Mouse (Mus musculus): ENCODE results near the gene Stxbp1. TPM values are rescaled to one million over a fixed set of nuclear protein-coding genes. Genes with fewer than 3 reads are reported as not detected.

Stxbp1 gene
- polyA plus RNA-seq, 1 experiment from 2014 or later = 192 TPM

DNA sequence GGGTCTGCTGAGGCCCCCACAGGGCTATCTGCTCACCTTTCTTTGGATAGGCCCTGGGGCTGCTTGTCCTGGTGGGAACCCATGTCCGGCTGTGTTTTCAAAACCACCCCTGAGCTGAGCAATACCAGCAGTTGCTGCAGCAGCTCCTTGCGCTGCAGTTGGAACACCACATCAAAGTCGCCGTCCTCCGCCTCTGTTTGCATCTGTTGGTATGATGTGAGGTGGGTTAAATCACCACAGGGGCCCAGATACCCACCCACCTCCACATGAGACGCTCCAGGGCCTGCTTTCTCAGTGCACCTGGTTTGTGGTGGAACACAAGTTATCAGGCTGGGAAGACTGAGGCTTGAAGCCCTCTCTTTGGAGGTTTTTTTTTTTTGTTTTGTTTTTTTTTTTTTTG lies 69.0 kb downstream of the Stxbp1 start:
- H3K9me3 ChIP-seq = no peaks in the 10 kb centered on the region
- peaks cover 18% of the 10 kb centered on the region for H3K4me1 ChIP-seq (replicated peaks)
- H3K36me3 ChIP-seq = no peaks in the 10 kb centered on the region
- no peak overlapping the region for H3K9ac ChIP-seq
- no peaks in the 10 kb centered on the region for H3K27me3 ChIP-seq
- no peak overlapping the region for H3K27ac ChIP-seq (replicated peaks)
- no peak overlapping the region for H3K4me2 ChIP-seq
- no peak overlapping the region for H3K4me3 ChIP-seq
- ATAC-seq (ENCODE audit: low read depth) = no peak
- 91% methylated on average over 6 of the region's 6 CpGs for WGBS

DNA sequence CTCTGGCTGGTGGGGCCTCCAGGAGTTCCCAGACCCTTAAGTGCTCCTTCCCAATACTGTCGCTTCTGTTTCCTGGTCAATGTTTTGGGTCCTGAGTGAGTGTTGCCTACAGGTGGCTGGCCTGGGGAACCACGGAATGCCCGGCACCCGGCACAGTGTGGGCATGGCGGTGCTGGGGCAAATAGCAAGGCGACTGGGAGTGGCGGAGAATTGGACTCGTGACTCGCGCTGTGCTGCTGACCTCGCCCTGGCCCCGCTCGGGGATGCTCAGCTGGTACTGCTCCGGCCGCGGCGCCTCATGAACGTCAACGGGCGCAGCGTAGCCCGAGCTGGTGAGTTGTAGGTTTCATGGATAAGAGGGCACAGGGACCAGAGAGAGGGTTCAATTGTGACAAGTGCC lies 70.9 kb downstream of the Stxbp1 start:
- WGBS = 17% methylated on average over 22 of the region's 22 CpGs
- H3K9ac ChIP-seq = peak overlapping the region; percentile 60
- ATAC-seq (ENCODE audit: low read depth) = 0 out of 2 replicates have a peak, but pooled peaks have one; percentile 4

DNA sequence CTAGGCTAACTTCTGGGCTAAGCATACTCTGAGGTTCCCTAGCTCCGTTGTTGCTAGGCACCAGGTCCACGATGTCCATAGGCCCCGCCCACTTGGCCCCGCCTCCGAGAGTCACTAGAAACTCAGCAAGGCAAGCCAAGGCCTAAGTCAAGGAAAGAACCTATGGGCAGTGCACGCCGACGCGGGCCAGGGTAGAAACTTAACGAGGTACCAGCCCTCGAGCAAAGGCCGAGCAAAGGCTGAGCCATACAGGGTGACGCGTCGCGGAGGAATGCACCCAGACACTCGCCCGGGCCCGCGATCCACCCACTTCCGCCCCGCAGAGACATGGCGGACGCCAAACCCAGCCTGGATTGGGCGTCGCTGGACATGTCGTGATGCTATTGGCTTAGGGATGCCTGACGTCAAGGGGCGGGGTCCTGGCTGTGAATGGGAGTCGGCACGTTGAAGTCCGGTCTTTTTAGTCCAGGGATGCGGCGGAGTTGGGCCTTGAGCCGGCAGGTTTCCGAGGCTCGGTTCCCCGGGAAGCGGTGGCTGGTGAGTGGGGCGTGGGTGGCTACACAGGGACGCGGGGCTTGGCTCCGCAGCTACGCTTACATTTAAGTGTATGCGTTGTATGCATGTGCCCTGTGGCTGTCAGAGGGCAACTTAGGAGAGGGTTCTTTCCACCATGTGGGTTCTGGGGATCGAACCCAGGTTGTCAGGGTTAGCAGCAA lies 71.5 kb downstream of the Stxbp1 start, which contains the start of the genes Ttc16 and Ptrh1:
Ttc16 (minus strand) TSS at position 275 of the 716 bp plus-strand sequence.
Ptrh1 (plus strand) TSS at position 428 of the 716 bp plus-strand sequence.
- peak within 1 kb of the TSS; percentile 64 for H3K4me2 ChIP-seq
- peak; percentile 98 for ATAC-seq (ENCODE audit: low read depth)
- H3K9ac ChIP-seq = peak within 1 kb of the TSS; percentile 60
- peaks cover 18% of the 10 kb centered on the region for H3K4me1 ChIP-seq (replicated peaks)
- no peaks in the 10 kb centered on the region for H3K27me3 ChIP-seq
- H3K27ac ChIP-seq (replicated peaks) = peak within 1 kb of the TSS; percentile 57
- no peaks in the 10 kb centered on the region for H3K9me3 ChIP-seq
- H3K4me3 ChIP-seq = peak within 1 kb of the TSS; percentile 59
- under 1% methylated on average over 46 of the region's 46 CpGs for WGBS
- H3K36me3 ChIP-seq = no peaks in the 10 kb centered on the region

More for the DNA sequence above, 70.9 kb downstream of the Stxbp1 start:
- H3K4me2 ChIP-seq = peak overlapping the region; percentile 64
- no peaks in the 10 kb centered on the region for H3K9me3 ChIP-seq
- peak overlapping the region; percentile 59 for H3K4me3 ChIP-seq
- H3K27ac ChIP-seq (replicated peaks) = no peak overlapping the region
- H3K4me1 ChIP-seq (replicated peaks) = peaks cover 18% of the 10 kb centered on the region
- no peaks in the 10 kb centered on the region for H3K36me3 ChIP-seq
- H3K27me3 ChIP-seq = no peaks in the 10 kb centered on the region

DNA sequence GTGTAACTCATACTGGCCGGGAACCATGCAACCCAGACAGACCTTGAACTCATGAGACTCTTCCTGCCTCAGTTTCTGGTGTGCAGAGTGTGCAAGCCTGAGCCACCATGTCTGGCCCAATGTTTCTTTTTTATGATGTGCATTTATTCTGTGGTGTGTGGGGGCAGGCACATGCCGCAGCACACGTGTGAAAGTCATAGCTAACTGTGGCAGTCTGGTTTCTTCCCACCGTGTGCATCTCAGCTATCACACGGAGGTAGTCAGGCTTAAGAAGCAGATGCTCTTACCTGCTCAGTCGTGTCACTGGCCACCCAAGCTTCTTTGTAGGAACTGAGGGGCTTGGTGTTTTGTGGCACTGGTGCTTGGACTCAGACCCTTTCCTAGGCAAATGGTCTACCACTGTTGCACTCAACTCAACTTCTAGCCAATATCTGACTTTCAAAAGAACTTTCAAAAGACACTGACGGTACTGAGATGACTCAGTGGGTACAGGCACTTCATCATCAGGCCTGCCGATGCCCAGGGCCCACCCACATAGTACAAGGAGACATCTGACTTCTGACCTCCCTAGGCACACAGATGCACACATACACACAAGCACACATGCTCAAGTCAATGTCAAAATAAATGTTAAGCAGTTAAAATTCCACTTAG lies 74.3 kb downstream of the Stxbp1 start:
- no peaks in the 10 kb centered on the region for H3K36me3 ChIP-seq
- H3K9ac ChIP-seq = no peak overlapping the region
- WGBS = 84% methylated on average over 8 of the region's 8 CpGs
- H3K4me3 ChIP-seq = no peak overlapping the region
- H3K4me2 ChIP-seq = no peak overlapping the region
- H3K27ac ChIP-seq (replicated peaks) = no peak overlapping the region
- H3K4me1 ChIP-seq (replicated peaks) = peaks cover 21% of the 10 kb centered on the region
- no peaks in the 10 kb centered on the region for H3K9me3 ChIP-seq
- ATAC-seq (ENCODE audit: low read depth) = no peak
- H3K27me3 ChIP-seq = no peaks in the 10 kb centered on the region

DNA sequence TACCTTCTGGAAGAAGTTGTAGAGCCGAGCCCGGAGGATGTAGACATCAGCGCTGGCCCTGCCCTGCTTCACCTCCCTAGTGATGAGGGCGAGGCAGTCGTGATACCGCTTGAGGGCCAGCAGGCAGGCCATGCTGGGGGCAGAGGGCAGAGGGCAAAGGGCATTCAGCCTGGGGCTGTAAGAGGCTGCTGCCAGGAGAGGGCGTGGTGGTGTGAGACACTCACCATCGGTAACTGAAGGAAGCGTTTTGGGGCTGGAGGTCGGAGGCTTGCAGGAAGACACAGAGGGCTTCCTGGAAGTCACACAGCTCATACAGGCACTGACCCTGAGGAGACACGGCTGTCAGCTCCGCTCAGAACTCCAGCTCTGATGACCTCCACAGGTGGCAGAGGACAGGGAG lies 75.2 kb downstream of the Stxbp1 start:
- 36% methylated on average over 12 of the region's 12 CpGs for WGBS
- ATAC-seq (ENCODE audit: low read depth) = no peak
- Histone ChIP-seq H3K9ac (no peak overlapping the region), H3K27me3 (no peaks in the 10 kb centered on the region), H3K4me1 (replicated peaks) (peaks cover 28% of the 10 kb centered on the region), H3K9me3 (no peaks in the 10 kb centered on the region), H3K4me2 (no peak overlapping the region), H3K27ac (replicated peaks) (no peak overlapping the region), H3K4me3 (no peak overlapping the region), H3K36me3 (no peaks in the 10 kb centered on the region)

DNA sequence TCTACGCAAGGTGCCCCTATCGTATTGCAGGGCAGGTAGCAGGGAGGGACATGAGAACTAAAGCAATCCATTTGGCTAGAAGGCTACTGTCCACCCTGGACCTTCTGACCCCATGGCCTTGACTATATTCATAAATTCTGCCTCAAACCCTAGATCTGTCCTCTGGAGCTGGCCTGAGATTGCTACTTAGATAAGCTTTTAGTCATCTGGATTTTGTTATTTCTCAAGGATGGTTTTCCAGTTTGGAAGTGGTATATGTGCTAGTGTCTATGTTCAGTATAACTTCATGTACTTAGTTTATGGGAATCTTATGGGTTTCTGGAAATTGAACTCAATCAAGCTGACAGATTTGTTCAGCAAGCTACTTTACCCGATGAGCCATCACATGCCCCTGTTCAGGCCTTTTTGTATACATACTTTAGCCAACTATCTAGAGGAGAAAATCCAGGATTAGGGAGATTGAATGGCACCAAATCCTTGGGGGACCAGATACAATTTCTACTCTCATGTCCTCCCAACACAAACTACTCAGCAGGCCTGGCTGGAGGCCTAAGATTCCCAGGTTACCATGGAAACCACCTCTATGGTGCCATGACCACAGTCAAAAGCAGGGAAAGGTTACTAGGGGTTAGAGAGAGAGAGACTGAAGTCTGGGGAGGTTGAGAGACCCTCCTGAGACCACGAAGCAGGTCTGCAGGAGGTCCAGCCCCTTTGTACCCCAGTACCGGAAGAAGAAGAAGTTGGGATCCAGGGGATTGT lies 77.5 kb downstream of the Stxbp1 start:
- WGBS = 83% methylated on average over 5 of the region's 5 CpGs

DNA sequence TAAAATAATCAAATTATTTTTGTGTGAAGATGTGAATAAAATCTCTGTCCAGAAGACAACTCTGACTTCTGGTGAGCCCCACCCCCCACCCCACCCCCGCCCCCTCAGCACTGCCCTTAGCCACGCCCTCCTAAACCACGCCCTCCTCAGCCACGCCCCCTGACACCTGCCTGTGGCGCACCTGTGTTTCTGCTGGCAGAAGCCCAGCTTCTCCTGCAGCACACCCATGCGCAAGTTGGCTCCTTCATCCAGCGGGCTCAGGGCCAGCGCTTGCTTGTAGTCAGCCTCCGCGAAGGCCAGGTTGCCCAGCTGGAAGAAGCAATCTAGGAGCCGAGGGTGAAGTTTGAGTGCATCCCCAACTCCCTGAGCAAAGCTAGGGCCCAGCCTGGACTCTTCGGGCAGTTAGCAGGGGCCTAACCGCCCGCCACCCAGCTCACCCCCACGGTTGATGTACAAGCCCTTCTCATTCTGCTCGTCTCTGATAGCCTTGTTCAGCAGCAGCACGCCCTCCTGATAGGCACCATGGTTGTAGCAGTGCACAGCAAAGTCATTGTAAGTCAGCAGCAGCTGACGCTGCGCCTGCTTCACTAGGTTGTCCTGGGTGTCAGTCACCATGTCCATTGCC lies 78.3 kb downstream of the Stxbp1 start:
- Histone ChIP-seq H3K9ac (no peak overlapping the region), H3K4me2 (no peak overlapping the region), H3K27ac (replicated peaks) (no peak overlapping the region), H3K36me3 (peaks cover under 1% of the 10 kb centered on the region; the same call in 1 of the 2 replicates), H3K9me3 (no peaks in the 10 kb centered on the region), H3K4me1 (replicated peaks) (peaks cover 11% of the 10 kb centered on the region), H3K4me3 (no peak overlapping the region), H3K27me3 (no peaks in the 10 kb centered on the region)
- no peak for ATAC-seq (ENCODE audit: low read depth)
- 63% methylated on average over 19 of the region's 19 CpGs for WGBS

More for the DNA sequence above, 77.5 kb downstream of the Stxbp1 start:
- no peaks in the 10 kb centered on the region for H3K36me3 ChIP-seq
- no peak for ATAC-seq (ENCODE audit: low read depth)
- no peak overlapping the region for H3K4me3 ChIP-seq
- no peak overlapping the region for H3K27ac ChIP-seq (replicated peaks)
- no peaks in the 10 kb centered on the region for H3K9me3 ChIP-seq
- no peak overlapping the region for H3K9ac ChIP-seq
- no peak overlapping the region for H3K4me2 ChIP-seq
- H3K4me1 ChIP-seq (replicated peaks) = peaks cover 11% of the 10 kb centered on the region
- no peaks in the 10 kb centered on the region for H3K27me3 ChIP-seq

DNA sequence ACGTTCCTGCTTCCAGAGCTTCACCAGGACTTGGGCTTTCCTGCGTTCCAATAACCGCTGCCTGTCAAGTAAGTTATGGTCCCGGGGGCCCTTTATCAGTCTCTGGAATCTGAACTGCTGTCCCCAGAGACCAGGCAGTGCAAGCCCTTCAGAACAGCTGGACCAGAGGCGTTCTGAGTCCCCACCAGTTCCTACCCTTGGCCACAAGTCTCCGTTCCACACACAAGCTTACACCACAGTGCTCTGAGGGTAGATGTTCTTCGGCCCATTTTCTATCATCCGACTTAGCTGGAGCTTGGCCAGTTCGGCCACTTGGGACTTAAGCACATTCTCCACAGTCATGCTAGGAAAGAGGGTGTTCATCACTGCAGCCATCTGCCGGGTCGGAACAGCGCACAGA lies 79.8 kb downstream of the Stxbp1 start:
- Histone ChIP-seq H3K4me3 (no peak overlapping the region), H3K36me3 (peaks cover 16% of the 10 kb centered on the region), H3K4me1 (replicated peaks) (peaks cover 11% of the 10 kb centered on the region), H3K4me2 (no peak overlapping the region), H3K27me3 (no peaks in the 10 kb centered on the region), H3K27ac (replicated peaks) (no peak overlapping the region), H3K9ac (no peak overlapping the region), H3K9me3 (no peaks in the 10 kb centered on the region)
- WGBS = 68% methylated on average over 12 of the region's 12 CpGs
- no peak for ATAC-seq (ENCODE audit: low read depth)

DNA sequence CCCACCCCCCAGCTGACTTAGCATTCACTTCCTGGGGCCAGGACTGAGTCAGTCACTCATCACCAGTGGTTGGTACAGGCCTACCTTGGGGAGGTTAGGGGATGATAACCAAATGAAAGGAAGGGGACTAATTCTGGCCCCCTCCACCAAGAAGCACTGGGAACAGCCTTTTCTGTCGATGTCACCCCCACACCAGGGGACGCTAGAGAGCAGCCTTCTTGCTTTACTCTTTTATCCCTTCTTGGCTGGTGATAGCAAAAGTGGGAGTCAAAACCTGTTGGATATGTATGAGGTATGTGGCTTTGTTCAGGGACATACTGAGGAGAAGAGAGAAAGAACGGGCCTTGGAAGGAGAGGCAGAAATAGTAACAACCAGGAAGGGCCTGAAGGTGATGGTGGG lies 83.7 kb downstream of the Stxbp1 start:
- Histone ChIP-seq H3K27me3 (no peaks in the 10 kb centered on the region), H3K4me3 (no peak overlapping the region), H3K4me1 (replicated peaks) (peaks cover 23% of the 10 kb centered on the region), H3K36me3 (peaks cover 47% of the 10 kb centered on the region), H3K27ac (replicated peaks) (no peak overlapping the region), H3K9ac (no peak overlapping the region), H3K4me2 (no peak overlapping the region), H3K9me3 (no peaks in the 10 kb centered on the region)
- WGBS = 84% methylated on average over 3 of the region's 3 CpGs
- no peak for ATAC-seq (ENCODE audit: low read depth)

DNA sequence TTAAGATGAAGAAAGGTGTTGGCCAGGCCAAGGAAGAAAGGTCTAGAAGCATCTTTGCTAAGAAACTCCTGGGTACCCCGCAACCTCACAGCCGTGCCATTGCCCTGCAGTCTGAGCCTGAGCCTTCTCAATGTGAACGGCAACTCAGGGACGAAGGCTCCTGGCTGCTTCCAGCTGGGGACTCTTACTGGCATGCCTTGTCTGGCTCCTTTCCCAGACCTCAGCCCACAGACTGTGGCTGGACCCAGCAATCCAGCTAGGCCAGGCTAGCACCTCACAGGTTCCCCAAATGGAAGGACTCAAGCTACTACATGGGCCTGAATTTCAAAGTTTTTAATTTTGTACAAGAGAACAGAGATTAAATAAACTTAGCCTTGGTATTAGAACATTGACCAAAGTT lies 85.2 kb downstream of the Stxbp1 start:
- 94% methylated on average over 4 of the region's 4 CpGs for WGBS

DNA sequence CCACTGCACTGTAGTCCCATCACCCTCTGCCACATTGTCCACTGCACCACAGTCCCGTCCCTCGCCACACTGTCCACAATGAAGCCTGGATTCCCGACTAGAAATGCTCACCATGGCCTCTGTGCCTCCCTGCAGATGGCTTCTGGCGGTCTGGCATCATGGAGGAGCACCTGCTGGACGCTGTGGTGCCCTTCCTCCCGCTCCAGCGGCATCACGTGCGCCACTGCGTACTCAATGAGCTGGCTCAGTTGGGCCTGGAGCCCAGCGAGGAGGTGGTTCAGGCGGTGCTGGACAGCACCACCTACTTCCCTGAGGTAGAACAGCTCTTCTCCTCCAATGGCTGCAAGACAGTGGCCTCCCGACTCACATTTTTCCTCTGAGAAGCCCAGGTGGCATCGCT lies 85.7 kb downstream of the Stxbp1 start:
- ATAC-seq (ENCODE audit: low read depth) = no peak
- WGBS = 90% methylated on average over 14 of the region's 14 CpGs

More for the DNA sequence above, 85.2 kb downstream of the Stxbp1 start:
- Histone ChIP-seq H3K36me3 (peaks cover 47% of the 10 kb centered on the region), H3K4me3 (no peak overlapping the region), H3K4me1 (replicated peaks) (peaks cover 20% of the 10 kb centered on the region), H3K9ac (no peak overlapping the region), H3K9me3 (no peaks in the 10 kb centered on the region), H3K27ac (replicated peaks) (no peak overlapping the region), H3K4me2 (no peak overlapping the region), H3K27me3 (no peaks in the 10 kb centered on the region)
- no peak for ATAC-seq (ENCODE audit: low read depth)

More for the DNA sequence above, 85.7 kb downstream of the Stxbp1 start:
- Histone ChIP-seq H3K4me2 (no peak overlapping the region), H3K4me1 (replicated peaks) (peaks cover 19% of the 10 kb centered on the region), H3K4me3 (no peak overlapping the region), H3K9me3 (no peaks in the 10 kb centered on the region), H3K27me3 (no peaks in the 10 kb centered on the region), H3K27ac (replicated peaks) (no peak overlapping the region), H3K9ac (no peak overlapping the region), H3K36me3 (peaks cover 47% of the 10 kb centered on the region)

All from neural tube, embryonic 13.5 days (tissue).